Mouse (Mus musculus) ES-Bruce4 (cell line): ENCODE measurements around the gene Gm44579. TPM values are rescaled to one million over a fixed set of nuclear protein-coding genes. Genes with fewer than 3 reads are reported as not detected.

Experiments
- H3K27ac ChIP-seq: 2 replicates; pipeline ENCODE4 v1.5.1; 2012; ENCODE audit warnings: low read length, inconsistent platforms; ENCODE audit not compliant: insufficient read depth
- H3K27me3 ChIP-seq: 2 replicates; pipeline ENCODE4 v1.6.1; 2012; ENCODE audit warnings: mild to moderate bottlenecking, low read length, inconsistent platforms; ENCODE audit not compliant: control insufficient read depth, poor library complexity, insufficient read depth, severe bottlenecking
- H3K36me3 ChIP-seq: 2 replicates; pipeline ENCODE4 v1.6.1; 2012; ENCODE audit warnings: inconsistent platforms, mild to moderate bottlenecking, low read length, moderate library complexity; ENCODE audit not compliant: control insufficient read depth, poor library complexity, insufficient read depth, severe bottlenecking
- H3K4me1 ChIP-seq: one replicate; pipeline ENCODE4 v1.8.1; 2011; ENCODE audit warnings: low read length; ENCODE audit not compliant: control insufficient read depth, insufficient read depth
- H3K4me3 ChIP-seq: 2 replicates; pipeline ENCODE4 v1.5.1; 2011; ENCODE audit warnings: low read depth, mild to moderate bottlenecking, low read length
- H3K9ac ChIP-seq: 2 replicates; pipeline ENCODE4 v1.6.1; 2012; ENCODE audit warnings: low read depth, mild to moderate bottlenecking, inconsistent platforms; ENCODE audit not compliant: poor library complexity, severe bottlenecking
- H3K9me3 ChIP-seq: replicated peaks from 2 replicates; pipeline ENCODE4 v1.6.1; 2012; ENCODE audit warnings: mild to moderate bottlenecking, low read length, inconsistent platforms; ENCODE audit not compliant: control insufficient read depth, poor library complexity, insufficient read depth, severe bottlenecking
- CTCF ChIP-seq: IDR thresholded peaks from one replicate; pipeline ENCODE4 v1.8.1; 2011; ENCODE audit warnings: low read depth, low read length
- EP300 ChIP-seq: IDR thresholded peaks from 2 replicates; pipeline ENCODE4 v1.6.1; 2011; ENCODE audit warnings: low read depth, low read length; ENCODE audit not compliant: insufficient read depth
- POLR2A ChIP-seq: IDR thresholded peaks from one replicate; pipeline ENCODE4 v1.8.1; 2011; ENCODE audit warnings: low read length; ENCODE audit not compliant: insufficient read depth
- polyA plus RNA-seq: library from polyadenylated mRNA; stranded (reverse); fragments of >200 nt; gene quantifications from 2 replicates; pipeline ENCODE4 v1.2.4, GENCODE M21; 2011; ENCODE audit warnings: low read depth; ENCODE audit not compliant: missing spikeins, insufficient read depth, insufficient read length

Gene Gm44579
- polyA plus RNA-seq, 1 experiment, result not detected

GRCm38 (mm10) chr15:98166963-98167644, 53.7 kb downstream of the Gm44579 start, which contains the start of gene Ccdc184:
TSS of gene Ccdc184 (plus strand) at chr15:98167158.
- H3K4me1 ChIP-seq, result no peaks in the 10 kb centered on the region
- TF ChIP-seq EP300, result no peak
- no peak for TF ChIP-seq POLR2A
- TF ChIP-seq CTCF, result no peak
- no peaks in the 10 kb centered on the region for H3K27me3 ChIP-seq
- no peak within 1 kb of the TSS for H3K27ac ChIP-seq
- no peaks in the 10 kb centered on the region for H3K36me3 ChIP-seq
- no peaks in the 10 kb centered on the region for H3K9me3 ChIP-seq
- peak within 1 kb of the TSS; percentile 63 for H3K4me3 ChIP-seq
- H3K9ac ChIP-seq, result no peak within 1 kb of the TSS

- H3K36me3 ChIP-seq, result no peaks in the 10 kb centered on the region
- H3K4me3 ChIP-seq, result no peak within 1 kb of the TSS
- H3K27ac ChIP-seq, result no peak within 1 kb of the TSS
- H3K27me3 ChIP-seq, result no peaks in the 10 kb centered on the region
- no peak for TF ChIP-seq CTCF
- TF ChIP-seq EP300, result no peak
- TF ChIP-seq POLR2A, result no peak
- no peak within 1 kb of the TSS for H3K9ac ChIP-seq
- H3K9me3 ChIP-seq, result no peaks in the 10 kb centered on the region
- no peaks in the 10 kb centered on the region for H3K4me1 ChIP-seq
These were observed 55.3 kb downstream of the Gm44579 start, which contains the start of gene Asb8 for GRCm38 (mm10) chr15:98165525-98165924. TSS of gene Asb8 (minus strand) at chr15:98165625.

- H3K27me3 ChIP-seq, result no peaks in the 10 kb centered on the region
- no peak overlapping the region for H3K9ac ChIP-seq
- H3K36me3 ChIP-seq, result no peaks in the 10 kb centered on the region
- no peaks in the 10 kb centered on the region for H3K9me3 ChIP-seq
- no peak overlapping the region for H3K4me3 ChIP-seq
- H3K4me1 ChIP-seq, result no peaks in the 10 kb centered on the region
- H3K27ac ChIP-seq, result no peak overlapping the region
- TF ChIP-seq EP300 (no peak), CTCF (no peak), POLR2A (no peak)
These were observed 58.2 kb downstream of the Gm44579 start for GRCm38 (mm10) chr15:98162561-98162960.

- no peaks in the 10 kb centered on the region for H3K36me3 ChIP-seq
- TF ChIP-seq POLR2A (no peak), EP300 (no peak), CTCF (no peak)
- H3K9ac ChIP-seq, result no peak overlapping the region
- H3K4me3 ChIP-seq, result no peak overlapping the region
- H3K27ac ChIP-seq, result no peak overlapping the region
- no peaks in the 10 kb centered on the region for H3K4me1 ChIP-seq
- H3K9me3 ChIP-seq, result no peaks in the 10 kb centered on the region
- no peaks in the 10 kb centered on the region for H3K27me3 ChIP-seq
These were observed 59.6 kb downstream of the Gm44579 start for GRCm38 (mm10) chr15:98161026-98161805.

- Histone ChIP-seq H3K9ac (no peak overlapping the region), H3K9me3 (no peaks in the 10 kb centered on the region), H3K27ac (no peak overlapping the region), H3K4me3 (no peak overlapping the region), H3K36me3 (no peaks in the 10 kb centered on the region), H3K27me3 (no peaks in the 10 kb centered on the region), H3K4me1 (no peaks in the 10 kb centered on the region)
- TF ChIP-seq CTCF (no peak), EP300 (no peak), POLR2A (no peak)
These were observed 63.5 kb downstream of the Gm44579 start for GRCm38 (mm10) chr15:98157253-98157652.

GRCm38 (mm10) chr15:98155944-98156343, 64.8 kb downstream of the Gm44579 start:
- no peaks in the 10 kb centered on the region for H3K36me3 ChIP-seq
- H3K27ac ChIP-seq, result peak overlapping the region; percentile 94
- no peak for TF ChIP-seq POLR2A
- peak; percentile 99 for TF ChIP-seq EP300
- no peak overlapping the region for H3K9ac ChIP-seq
- H3K9me3 ChIP-seq, result no peaks in the 10 kb centered on the region
- no peak overlapping the region for H3K4me3 ChIP-seq
- no peaks in the 10 kb centered on the region for H3K27me3 ChIP-seq
- no peaks in the 10 kb centered on the region for H3K4me1 ChIP-seq
